Mouse (Mus musculus) ES-Bruce4 (cell line): ENCODE measurements around the gene Emp1.

Source experiments
- CTCF ChIP-seq: IDR thresholded peaks from one replicate; pipeline ENCODE4 v1.8.1; 2011; ENCODE audit warnings: low read depth, low read length
- POLR2A ChIP-seq: IDR thresholded peaks from one replicate; pipeline ENCODE4 v1.8.1; 2011; ENCODE audit warnings: low read length; ENCODE audit not compliant: insufficient read depth

GRCm38 (mm10) chr6:135324686-135325300 is 37.6 kb upstream of the Emp1 start:
- TF ChIP-seq CTCF (no peak), POLR2A (no peak)
